Mouse (Mus musculus): ENCODE measurements around the gene Pik3r1.

DNA sequence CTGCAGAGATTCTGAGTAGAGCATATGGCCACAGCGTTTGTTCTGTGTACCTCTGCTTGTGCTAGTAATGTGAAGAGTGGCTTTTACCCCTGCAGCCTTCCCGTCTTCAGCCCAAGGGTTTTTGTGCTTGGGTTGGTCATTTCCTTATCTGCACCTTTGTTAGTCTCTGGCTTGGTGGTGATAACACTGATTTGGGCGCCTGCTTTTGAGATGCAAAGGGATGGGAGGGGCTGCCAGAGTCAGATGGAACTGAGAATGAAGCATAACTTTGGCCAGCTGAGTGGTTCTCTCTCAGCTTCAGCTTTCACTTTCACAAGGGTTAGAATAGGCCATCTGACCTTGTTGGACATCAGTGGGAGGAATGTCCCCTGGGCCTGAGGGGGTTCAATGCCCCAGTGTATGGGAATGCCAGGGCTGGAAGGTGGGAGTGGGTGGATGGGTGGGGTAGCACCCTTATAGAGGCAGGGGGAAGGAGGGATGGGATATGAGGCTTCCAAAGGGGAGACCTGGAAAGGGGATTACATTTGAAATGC lies 37.6 kb upstream of the Pik3r1 start:
- no peak for TF ChIP-seq CTCF (IDR thresholded peaks at IDR 0.05; ENCODE audit: extremely low read depth, insufficient read depth, insufficient read length, insufficient replicate concordance)
- TF ChIP-seq POLR2A (IDR thresholded peaks at IDR 0.05; ENCODE audit: low read depth, low read length): no peak

Measured in spleen, adult 2 months (tissue).